Mouse (Mus musculus) forebrain, embryonic 15.5 days (tissue): ENCODE results near the gene Tfdp2. TPM values are rescaled to one million over a fixed set of nuclear protein-coding genes. Genes with fewer than 3 reads are reported as not detected.
A peak's percentile ranks its signal among the peaks of the same experiment; 100 is the strongest.

Source experiments
- ATAC-seq: fragments of 200-750 bp; cut with Nextera tagmentation; replicated peaks from 2 replicates; pipeline ENCODE4 v1.8.0; 2017; ENCODE audit warnings: mild to moderate bottlenecking, moderate TSS enrichment, moderate library complexity
- H3K27ac ChIP-seq: fragments of 300-500 bp; sonication (generic); replicated peaks from 2 replicates; pipeline ENCODE4 v1.5.1; 2015; ENCODE audit warnings: mild to moderate bottlenecking, inconsistent platforms
- H3K27me3 ChIP-seq: fragments of 300-500 bp; sonication (generic); 2 replicates; pipeline ENCODE4 v1.6.1; 2015; ENCODE audit warnings: inconsistent platforms
- H3K36me3 ChIP-seq: fragments of 300-500 bp; sonication (generic); 2 replicates; pipeline ENCODE4 v1.6.1; 2015; ENCODE audit warnings: mild to moderate bottlenecking, inconsistent platforms
- H3K4me1 ChIP-seq: fragments of 300-500 bp; sonication (generic); 2 replicates; pipeline ENCODE4 v1.6.1; 2015; ENCODE audit warnings: inconsistent platforms
- H3K4me2 ChIP-seq: fragments of 300-500 bp; sonication (generic); replicated peaks from 2 replicates; pipeline ENCODE4 v1.6.1; 2015; ENCODE audit warnings: mild to moderate bottlenecking, inconsistent platforms
- H3K4me3 ChIP-seq: fragments of 300-500 bp; sonication (generic); 2 replicates; pipeline ENCODE4 v1.5.1; 2015; ENCODE audit warnings: mild to moderate bottlenecking, inconsistent platforms
- H3K9ac ChIP-seq: fragments of 300-500 bp; sonication (generic); replicated peaks from 2 replicates; pipeline ENCODE4 v1.6.1; 2015; ENCODE audit warnings: mild to moderate bottlenecking, inconsistent platforms
- H3K9me3 ChIP-seq: fragments of 300-500 bp; sonication (generic); 2 replicates; pipeline ENCODE4 v1.6.1; 2016; ENCODE audit warnings: inconsistent platforms
- WGBS: fragments of 180-500 bp; shearing (Covaris S2); methylation state at CpG from one replicate; pipeline ENCODE4 v1.1.7; 2015; ENCODE audit warnings: mixed read lengths; 5-methylcytosine and 5-hydroxymethylcytosine counted together
- polyA plus RNA-seq: library from polyadenylated mRNA; unstranded; fragments of >200 nt; fragmentation: Nextera tagmentation; extraction: Ambion mirVana; gene quantifications from 2 replicates; pipeline ENCODE4 v1.2.1, GENCODE M21; 2015

Tfdp2 gene
- polyA plus RNA-seq, 1 experiment from 2014 or later = 34.7 TPM

DNA sequence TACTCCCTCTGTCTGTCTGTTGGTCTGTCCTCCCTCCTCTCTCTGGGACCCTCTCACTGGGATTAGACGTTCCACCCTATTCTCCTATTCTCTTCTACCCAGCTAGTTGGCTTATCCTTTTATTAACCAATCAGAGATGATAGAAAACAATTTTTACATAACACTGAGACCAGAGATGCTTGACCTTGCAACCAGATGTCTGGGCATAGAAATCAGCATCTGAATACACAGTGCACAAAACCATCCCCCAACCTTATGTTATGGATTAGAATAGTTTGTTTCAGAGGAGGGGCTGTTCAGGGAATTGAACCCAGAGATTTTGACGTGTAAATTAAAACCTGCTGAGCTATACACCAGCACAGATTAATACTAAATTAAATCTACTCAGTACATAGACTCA lies 34.2 kb downstream of the Tfdp2 start:
- no peaks in the 10 kb centered on the region for H3K36me3 ChIP-seq
- no peaks in the 10 kb centered on the region for H3K9me3 ChIP-seq
- no peak overlapping the region for H3K9ac ChIP-seq
- H3K4me3 ChIP-seq = no peak overlapping the region
- H3K27me3 ChIP-seq = no peaks in the 10 kb centered on the region
- H3K27ac ChIP-seq = no peak overlapping the region
- no peak for ATAC-seq
- H3K4me1 ChIP-seq = no peaks in the 10 kb centered on the region
- H3K4me2 ChIP-seq = no peak overlapping the region
- 32% methylated on average over 2 of the region's 2 CpGs for WGBS

DNA sequence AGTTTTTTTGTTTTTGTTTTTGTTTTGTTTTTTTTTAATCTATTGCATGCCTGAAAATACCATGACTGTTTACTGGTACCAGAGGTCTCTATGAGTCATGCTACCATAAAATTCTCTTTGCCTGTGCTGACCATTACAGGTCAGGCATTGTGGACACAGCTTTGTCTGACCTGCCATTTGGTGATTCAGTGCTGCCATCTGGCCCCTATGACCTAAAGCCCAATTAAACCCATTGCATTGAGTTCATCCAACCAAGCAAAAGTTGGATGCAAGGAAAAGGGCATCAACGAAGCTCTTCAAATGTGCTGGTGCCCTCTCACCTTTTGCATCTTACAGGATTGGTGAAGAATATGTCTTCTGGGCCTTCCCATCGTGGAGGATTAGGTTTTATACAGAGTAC lies 39.4 kb downstream of the Tfdp2 start:
- Histone ChIP-seq H3K9me3 (no peaks in the 10 kb centered on the region), H3K4me1 (no peaks in the 10 kb centered on the region), H3K9ac (no peak overlapping the region), H3K27ac (no peak overlapping the region), H3K27me3 (no peaks in the 10 kb centered on the region), H3K36me3 (no peaks in the 10 kb centered on the region), H3K4me2 (no peak overlapping the region), H3K4me3 (no peak overlapping the region)
- 59% methylated on average over 2 of the region's 2 CpGs for WGBS
- ATAC-seq = no peak

DNA sequence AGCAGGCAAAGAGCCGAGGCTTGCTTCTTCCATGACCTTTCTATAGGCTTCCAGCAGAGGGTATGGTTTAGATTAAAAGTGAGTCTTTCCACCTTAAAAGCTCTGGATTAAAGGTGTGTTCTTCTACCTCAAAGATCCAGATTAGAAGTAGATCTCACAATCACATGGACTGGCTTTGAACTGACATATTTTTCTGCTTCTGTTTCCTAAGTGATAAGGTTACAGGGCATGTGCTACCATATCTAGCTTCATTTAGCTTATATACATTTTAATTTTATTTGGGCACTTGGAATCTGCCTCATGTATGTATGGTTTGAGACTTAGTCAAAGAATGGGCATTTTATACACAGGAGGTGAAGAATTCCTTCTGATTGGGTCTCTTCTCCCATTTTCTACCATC lies 41.3 kb downstream of the Tfdp2 start:
- no peak overlapping the region for H3K4me2 ChIP-seq

DNA sequence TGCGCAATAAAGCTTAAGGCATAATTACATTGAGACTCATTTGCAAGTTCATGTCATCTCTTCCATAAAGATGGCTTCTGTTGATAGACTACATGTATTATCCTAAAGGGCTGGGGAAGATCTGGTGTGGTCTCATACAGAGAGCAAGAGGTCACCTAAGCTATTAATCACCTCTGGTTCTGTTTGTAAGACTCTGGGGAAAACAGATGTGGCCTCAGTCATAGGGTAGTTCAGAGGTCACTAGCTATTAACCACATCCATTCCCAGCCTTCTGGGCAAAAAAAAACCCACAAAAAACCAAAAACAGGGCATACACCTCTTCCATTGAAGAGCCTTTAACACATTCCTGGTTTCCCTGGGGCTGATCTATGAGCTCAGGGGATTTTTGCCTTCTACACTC lies 42.2 kb downstream of the Tfdp2 start:
- H3K36me3 ChIP-seq = no peaks in the 10 kb centered on the region
- H3K4me2 ChIP-seq = no peak overlapping the region
- 89% methylated on average over 1 of the region's 1 CpGs for WGBS
- no peak overlapping the region for H3K27ac ChIP-seq
- H3K4me3 ChIP-seq = no peak overlapping the region
- no peaks in the 10 kb centered on the region for H3K4me1 ChIP-seq
- ATAC-seq = no peak
- no peak overlapping the region for H3K9ac ChIP-seq
- no peaks in the 10 kb centered on the region for H3K27me3 ChIP-seq
- H3K9me3 ChIP-seq = no peaks in the 10 kb centered on the region

More for the DNA sequence above, 41.3 kb downstream of the Tfdp2 start:
- WGBS = 86% methylated on average over 1 of the region's 1 CpGs
- ATAC-seq = no peak
- no peak overlapping the region for H3K9ac ChIP-seq
- no peaks in the 10 kb centered on the region for H3K4me1 ChIP-seq
- H3K4me3 ChIP-seq = no peak overlapping the region
- H3K27me3 ChIP-seq = no peaks in the 10 kb centered on the region
- H3K9me3 ChIP-seq = no peaks in the 10 kb centered on the region
- H3K36me3 ChIP-seq = no peaks in the 10 kb centered on the region
- no peak overlapping the region for H3K27ac ChIP-seq

DNA sequence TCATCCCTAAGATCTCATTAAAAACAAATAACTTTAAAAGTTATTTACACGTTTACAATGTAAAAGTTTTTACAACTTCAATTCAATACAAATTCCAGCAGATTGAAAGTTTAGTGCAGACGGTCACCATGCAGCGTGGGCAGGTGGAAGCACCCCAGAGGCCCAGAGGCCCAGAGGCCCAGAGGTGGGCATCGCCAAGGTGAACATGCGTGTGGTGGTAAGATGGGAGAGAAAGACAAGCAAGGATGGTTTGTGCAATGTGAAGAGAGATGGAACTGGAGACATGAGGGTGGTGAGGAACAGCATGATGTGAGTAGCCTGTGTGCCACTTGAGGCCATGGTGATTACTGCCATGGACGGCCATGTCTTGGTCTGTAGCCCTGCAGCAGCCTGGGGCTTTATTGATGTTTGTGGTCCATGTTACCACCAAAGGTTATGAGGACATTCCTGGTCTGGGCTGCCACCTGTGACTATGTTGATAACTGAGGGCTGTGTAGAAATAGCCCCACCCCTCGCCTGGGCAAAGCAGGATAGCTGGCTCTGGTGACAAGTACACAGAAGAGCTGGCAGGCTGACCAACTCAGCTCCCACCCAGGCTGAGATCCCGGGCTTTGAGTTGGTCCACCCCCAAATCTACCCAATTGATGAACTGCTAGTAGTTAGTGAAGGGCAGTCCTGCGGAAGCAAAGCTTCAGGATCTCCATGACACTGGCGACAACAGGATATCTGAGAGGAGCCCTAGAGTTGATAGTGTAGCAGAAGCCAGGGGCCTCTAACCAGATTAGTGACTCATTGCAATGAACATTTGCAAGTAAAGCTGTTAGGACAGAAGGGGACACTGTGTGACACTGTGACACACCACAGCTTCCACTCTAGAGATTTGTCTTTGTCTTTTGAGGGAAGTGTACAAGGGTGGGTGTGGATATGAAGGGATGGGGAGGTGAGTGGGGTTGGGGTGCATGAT lies 45.3 kb downstream of the Tfdp2 start:
- 88% methylated on average over 10 of the region's 10 CpGs for WGBS
- H3K9me3 ChIP-seq = no peaks in the 10 kb centered on the region
- H3K4me3 ChIP-seq = no peak overlapping the region
- no peak for ATAC-seq
- H3K9ac ChIP-seq = no peak overlapping the region
- H3K27me3 ChIP-seq = no peaks in the 10 kb centered on the region
- H3K4me1 ChIP-seq = no peaks in the 10 kb centered on the region
- no peaks in the 10 kb centered on the region for H3K36me3 ChIP-seq
- no peak overlapping the region for H3K27ac ChIP-seq
- no peak overlapping the region for H3K4me2 ChIP-seq

DNA sequence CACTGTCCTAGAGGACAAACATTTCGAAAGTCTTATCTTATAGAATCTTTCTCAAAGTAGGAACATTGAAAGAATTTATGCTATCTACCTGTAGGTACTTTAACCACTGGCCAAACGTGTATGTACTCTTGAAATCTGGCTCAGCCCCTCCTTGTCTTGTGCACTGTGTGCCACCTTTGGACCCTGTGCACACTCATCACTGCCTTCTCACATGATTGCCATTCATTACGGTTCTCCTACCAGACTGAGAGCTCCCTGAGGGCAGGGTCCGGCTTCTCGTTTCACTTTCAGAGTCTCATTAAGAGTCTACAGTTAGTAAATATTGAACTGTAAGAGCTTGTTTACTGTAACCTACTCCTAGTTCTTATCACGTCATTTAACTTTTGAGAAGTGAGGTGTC lies 47.8 kb downstream of the Tfdp2 start:
- no peak overlapping the region for H3K4me3 ChIP-seq
- 87% methylated on average over 6 of the region's 6 CpGs for WGBS
- no peak for ATAC-seq

DNA sequence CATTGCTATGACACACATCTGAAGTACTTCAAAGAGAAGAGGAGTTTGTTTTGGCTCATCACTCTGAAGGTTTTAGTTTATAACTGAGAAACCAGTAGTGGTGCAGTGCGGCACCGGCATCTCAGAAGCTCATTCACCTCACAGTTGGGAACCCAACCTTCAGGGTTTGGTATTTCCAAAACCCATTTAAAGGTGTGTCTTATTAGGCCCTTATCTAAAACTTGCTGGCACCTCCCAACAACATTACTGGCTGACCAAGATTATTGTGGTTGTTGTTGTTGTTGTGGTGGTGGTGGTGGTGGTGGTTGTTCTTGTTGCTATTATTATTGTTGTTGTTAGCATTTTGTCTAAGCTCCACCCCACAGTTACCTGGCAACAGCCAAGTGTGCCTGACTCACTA lies 58.7 kb downstream of the Tfdp2 start:
- Histone ChIP-seq H3K9me3 (no peaks in the 10 kb centered on the region), H3K27me3 (no peaks in the 10 kb centered on the region), H3K4me3 (no peak overlapping the region), H3K9ac (no peak overlapping the region), H3K27ac (no peak overlapping the region), H3K4me1 (peaks cover 3% of the 10 kb centered on the region; the same call in 1 of the 2 replicates), H3K4me2 (no peak overlapping the region), H3K36me3 (no peaks in the 10 kb centered on the region)
- no peak for ATAC-seq
- WGBS = 94% methylated on average over 2 of the region's 2 CpGs

More for the DNA sequence above, 47.8 kb downstream of the Tfdp2 start:
- H3K9ac ChIP-seq = no peak overlapping the region
- H3K9me3 ChIP-seq = no peaks in the 10 kb centered on the region
- no peak overlapping the region for H3K27ac ChIP-seq
- H3K36me3 ChIP-seq = no peaks in the 10 kb centered on the region
- H3K27me3 ChIP-seq = no peaks in the 10 kb centered on the region
- no peaks in the 10 kb centered on the region for H3K4me1 ChIP-seq
- H3K4me2 ChIP-seq = no peak overlapping the region

DNA sequence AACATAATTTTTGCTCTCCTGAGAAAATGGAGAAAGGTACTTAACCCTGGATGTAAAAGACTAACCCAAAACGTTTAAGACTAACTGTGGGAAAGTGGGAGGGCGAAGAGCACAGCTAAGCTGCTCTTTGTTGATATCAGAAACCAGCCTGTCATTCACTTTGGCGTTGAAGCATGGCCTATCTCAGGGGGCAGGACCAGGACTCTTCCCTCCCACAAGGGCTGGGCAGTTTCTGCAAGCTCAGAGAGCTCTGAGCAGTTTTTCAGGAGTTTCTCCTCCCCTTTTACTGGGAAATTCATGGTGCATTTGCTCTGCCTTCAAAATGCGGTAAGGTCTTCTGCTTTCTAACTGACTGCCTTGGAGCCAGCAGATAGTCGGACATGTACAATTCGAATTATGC lies 62.4 kb downstream of the Tfdp2 start:
- Histone ChIP-seq H3K4me3 (no peak overlapping the region), H3K36me3 (no peaks in the 10 kb centered on the region), H3K4me2 (no peak overlapping the region; the same call in 1 of the 2 replicates), H3K27ac (peak overlapping the region; percentile 41; the same call in 1 of the 2 replicates), H3K27me3 (no peaks in the 10 kb centered on the region), H3K9ac (no peak overlapping the region), H3K9me3 (no peaks in the 10 kb centered on the region), H3K4me1 (peaks cover 15% of the 10 kb centered on the region)
- ATAC-seq = peak; percentile 33; the same call in 1 of the 2 replicates
- WGBS = 6% methylated on average over 6 of the region's 6 CpGs

DNA sequence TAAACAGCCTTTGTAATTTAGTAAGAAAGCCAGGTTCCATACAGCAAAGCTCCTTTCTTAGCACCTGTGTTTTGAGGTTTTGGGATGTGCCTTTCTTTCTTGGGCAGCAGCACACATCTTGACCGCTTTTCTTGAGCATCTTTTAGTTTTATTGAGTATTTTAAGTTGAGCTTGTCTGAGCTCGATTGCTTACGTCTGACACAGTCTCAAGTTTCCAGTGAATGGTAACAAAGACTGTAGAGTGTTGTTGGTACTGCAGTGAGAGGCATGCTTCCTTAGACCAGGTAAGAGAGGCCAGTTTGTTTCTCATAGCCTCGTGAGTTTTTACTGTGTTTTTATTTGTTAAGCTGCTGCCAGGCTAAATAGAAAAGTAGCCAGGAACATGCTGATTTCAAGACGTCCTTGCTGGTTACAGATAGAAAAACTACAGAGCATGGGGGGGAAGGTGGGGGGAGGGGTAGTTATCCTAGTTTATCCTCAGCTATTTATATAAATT lies 63.0 kb downstream of the Tfdp2 start:
- Histone ChIP-seq H3K9me3 (no peaks in the 10 kb centered on the region), H3K36me3 (no peaks in the 10 kb centered on the region), H3K9ac (peak overlapping the region; percentile 53), H3K27me3 (no peaks in the 10 kb centered on the region), H3K4me2 (peak overlapping the region; percentile 45), H3K4me3 (peak overlapping the region; percentile 53), H3K27ac (peak overlapping the region; percentile 69), H3K4me1 (peaks cover 15% of the 10 kb centered on the region)
- 2% methylated on average over 5 of the region's 5 CpGs for WGBS
- ATAC-seq = peak; percentile 82

DNA sequence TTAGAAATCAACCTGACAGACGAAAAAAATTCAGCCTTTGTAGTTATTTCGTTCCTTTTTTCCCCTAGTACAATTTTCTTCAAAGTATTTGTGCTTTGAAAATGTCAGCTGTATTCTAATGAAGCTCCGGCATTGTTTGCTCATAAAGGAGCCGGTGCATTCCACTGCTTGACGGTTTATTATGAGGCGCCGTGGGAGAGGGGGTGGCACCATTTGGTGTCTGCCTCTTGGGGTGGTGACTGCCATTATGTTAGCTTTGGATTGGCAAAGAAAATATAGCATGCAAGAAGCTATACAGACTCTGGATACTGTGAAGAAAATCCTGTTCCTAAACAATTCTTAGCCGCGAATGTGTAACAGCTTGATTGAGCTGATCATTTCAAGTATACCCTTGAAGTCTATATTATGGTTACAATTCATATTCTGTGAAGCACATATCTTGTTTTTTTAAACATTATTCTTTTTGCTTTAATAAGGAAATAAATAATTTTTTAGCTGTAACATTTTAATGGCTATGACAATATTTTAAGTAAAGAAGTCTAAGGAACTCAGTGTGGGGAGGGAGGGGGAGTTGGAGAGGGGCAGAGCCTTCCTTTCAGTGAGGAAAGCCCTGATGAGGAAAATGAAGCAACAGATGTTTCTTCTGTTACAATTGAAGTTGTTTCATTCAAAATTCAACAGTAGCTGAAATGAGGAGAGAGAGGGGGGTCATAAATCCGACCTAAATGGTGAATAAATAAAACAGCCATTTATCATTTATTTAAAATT lies 63.9 kb downstream of the Tfdp2 start:
- Histone ChIP-seq H3K4me1 (peaks cover 15% of the 10 kb centered on the region), H3K4me2 (peak overlapping the region; percentile 45), H3K4me3 (peak overlapping the region; percentile 53), H3K9me3 (no peaks in the 10 kb centered on the region), H3K27ac (peak overlapping the region; percentile 64), H3K36me3 (no peaks in the 10 kb centered on the region), H3K27me3 (no peaks in the 10 kb centered on the region), H3K9ac (peak overlapping the region; percentile 41)
- ATAC-seq = peak; percentile 89
- under 1% methylated on average over 10 of the region's 10 CpGs for WGBS

DNA sequence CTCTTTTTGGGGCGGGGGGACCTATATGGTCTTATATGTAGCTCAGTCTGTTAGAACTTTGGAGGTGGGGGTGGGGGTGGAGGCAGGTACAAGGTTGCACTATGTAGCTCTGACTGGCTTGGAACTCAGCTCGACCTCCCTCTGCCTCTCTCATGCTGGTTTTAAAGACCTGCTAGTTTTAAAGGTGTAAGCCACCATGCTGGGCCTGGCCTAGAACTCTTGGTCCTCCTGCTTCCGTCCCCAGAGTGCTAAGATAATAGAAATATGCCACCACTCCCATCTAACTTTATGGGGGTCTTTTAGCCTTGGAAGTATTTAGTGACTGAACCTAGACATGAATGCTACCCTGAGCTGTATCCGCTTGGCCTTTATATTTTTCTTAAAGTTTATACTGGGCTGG lies 65.0 kb downstream of the Tfdp2 start:
- no peak for ATAC-seq
- Histone ChIP-seq H3K36me3 (no peaks in the 10 kb centered on the region), H3K9me3 (no peaks in the 10 kb centered on the region), H3K4me2 (no peak overlapping the region), H3K27me3 (no peaks in the 10 kb centered on the region), H3K4me1 (peaks cover 15% of the 10 kb centered on the region), H3K4me3 (no peak overlapping the region), H3K27ac (no peak overlapping the region), H3K9ac (no peak overlapping the region)
- WGBS = 69% methylated on average over 4 of the region's 4 CpGs

DNA sequence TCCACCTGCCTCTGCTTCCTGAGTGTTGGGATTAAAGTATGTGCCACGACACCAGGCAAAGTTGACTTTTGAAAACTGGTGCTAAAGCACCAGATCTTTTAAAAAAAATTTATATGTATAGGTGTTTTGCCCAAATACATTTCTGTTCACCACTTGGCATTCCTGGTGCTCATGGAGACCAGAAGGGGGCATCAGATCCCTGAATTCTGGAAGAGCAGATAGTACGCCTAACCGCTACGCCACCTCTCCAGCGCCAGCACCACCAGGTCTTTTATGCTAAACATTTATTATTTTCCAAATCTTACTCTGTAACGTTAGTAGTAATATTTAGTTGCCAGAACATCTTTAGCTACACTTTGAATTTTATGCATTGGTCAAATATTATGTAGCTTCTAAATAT lies 65.9 kb downstream of the Tfdp2 start:
- H3K27me3 ChIP-seq = no peaks in the 10 kb centered on the region
- peaks cover 15% of the 10 kb centered on the region for H3K4me1 ChIP-seq
- ATAC-seq = no peak
- H3K9ac ChIP-seq = no peak overlapping the region
- no peaks in the 10 kb centered on the region for H3K9me3 ChIP-seq
- H3K27ac ChIP-seq = no peak overlapping the region
- H3K4me3 ChIP-seq = no peak overlapping the region
- WGBS = 96% methylated on average over 6 of the region's 6 CpGs
- no peak overlapping the region for H3K4me2 ChIP-seq
- H3K36me3 ChIP-seq = no peaks in the 10 kb centered on the region
